Mouse (Mus musculus): ENCODE measurements around the gene Plpp3. TPM values are rescaled to one million over a fixed set of nuclear protein-coding genes. Genes with fewer than 3 reads are reported as not detected.

The Plpp3 gene
- polyA plus RNA-seq, 1 experiment from 2014 or later: 66.4 TPM

DNA sequence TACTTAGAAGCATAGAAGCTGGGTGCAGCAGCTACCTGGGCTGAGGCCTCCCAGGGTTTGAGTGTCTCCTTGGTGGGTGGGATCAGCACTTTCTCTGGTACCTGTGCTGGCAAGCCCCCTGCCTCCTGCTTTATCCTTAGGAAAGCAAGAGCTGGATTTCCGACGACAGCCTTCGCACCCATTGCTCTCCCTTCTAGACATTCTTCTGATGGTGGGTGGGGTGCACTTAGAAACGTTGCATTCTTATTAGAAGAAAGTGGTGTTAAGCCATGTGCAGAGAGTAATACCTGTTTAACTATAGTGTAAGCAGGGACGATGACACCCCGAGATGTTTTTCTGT, 2.4 kb downstream of the Plpp3 start:
- 18% methylated on average over 6 of the region's 6 CpGs for WGBS

GRCm38 (mm10) chr4:105160470-105160869, 3.3 kb downstream of the Plpp3 start:
- no peak overlapping the region for H3K27ac ChIP-seq (replicated peaks)
- H3K4me1 ChIP-seq: peaks cover 41% of the 10 kb centered on the region

More for the DNA sequence above, 2.4 kb downstream of the Plpp3 start:
- Histone ChIP-seq H3K27me3 (no peaks in the 10 kb centered on the region), H3K4me3 (peak overlapping the region; percentile 89), H3K36me3 (peaks cover 10% of the 10 kb centered on the region; the same call in 1 of the 2 replicates), H3K4me2 (replicated peaks) (peak overlapping the region; percentile 72), H3K9ac (replicated peaks) (peak overlapping the region; percentile 93), H3K4me1 (peaks cover 32% of the 10 kb centered on the region), H3K27ac (replicated peaks) (no peak overlapping the region), H3K9me3 (no peaks in the 10 kb centered on the region)
- no peak for ATAC-seq (ENCODE audit: low FRiP score, low read depth)

GRCm38 (mm10) chr4:105162014-105162413, 4.9 kb downstream of the Plpp3 start:
- Histone ChIP-seq H3K4me3 (no peak overlapping the region), H3K27ac (replicated peaks) (no peak overlapping the region), H3K36me3 (peaks cover 10% of the 10 kb centered on the region; the same call in 1 of the 2 replicates), H3K9ac (replicated peaks) (no peak overlapping the region), H3K9me3 (no peaks in the 10 kb centered on the region), H3K27me3 (no peaks in the 10 kb centered on the region), H3K4me1 (peaks cover 42% of the 10 kb centered on the region), H3K4me2 (replicated peaks) (no peak overlapping the region)
- ATAC-seq (ENCODE audit: low FRiP score, low read depth): no peak
- 67% methylated on average over 6 of the region's 6 CpGs for WGBS

More at GRCm38 (mm10) chr4:105160470-105160869, 3.3 kb downstream of the Plpp3 start:
- H3K27me3 ChIP-seq: no peaks in the 10 kb centered on the region
- H3K36me3 ChIP-seq: peaks cover 10% of the 10 kb centered on the region; the same call in 1 of the 2 replicates
- H3K9me3 ChIP-seq: no peaks in the 10 kb centered on the region
- no peak for ATAC-seq (ENCODE audit: low FRiP score, low read depth)
- WGBS: 79% methylated on average over 6 of the region's 6 CpGs
- no peak overlapping the region; the same call in 1 of the 2 replicates for H3K9ac ChIP-seq (replicated peaks)
- H3K4me2 ChIP-seq (replicated peaks): peak overlapping the region; percentile 72
- peak overlapping the region; percentile 89 for H3K4me3 ChIP-seq

- H3K36me3 ChIP-seq: peaks cover 10% of the 10 kb centered on the region; the same call in 1 of the 2 replicates
- no peak for ATAC-seq (ENCODE audit: low FRiP score, low read depth)
- H3K9me3 ChIP-seq: no peaks in the 10 kb centered on the region
- WGBS: 78% methylated on average over 2 of the region's 2 CpGs
- no peak overlapping the region for H3K4me2 ChIP-seq (replicated peaks)
- H3K4me1 ChIP-seq: peaks cover 45% of the 10 kb centered on the region
- no peak overlapping the region for H3K9ac ChIP-seq (replicated peaks)
- no peak overlapping the region for H3K4me3 ChIP-seq
- no peaks in the 10 kb centered on the region for H3K27me3 ChIP-seq
- H3K27ac ChIP-seq (replicated peaks): no peak overlapping the region
These were observed 5.5 kb downstream of the Plpp3 start for GRCm38 (mm10) chr4:105162676-105163075.

DNA sequence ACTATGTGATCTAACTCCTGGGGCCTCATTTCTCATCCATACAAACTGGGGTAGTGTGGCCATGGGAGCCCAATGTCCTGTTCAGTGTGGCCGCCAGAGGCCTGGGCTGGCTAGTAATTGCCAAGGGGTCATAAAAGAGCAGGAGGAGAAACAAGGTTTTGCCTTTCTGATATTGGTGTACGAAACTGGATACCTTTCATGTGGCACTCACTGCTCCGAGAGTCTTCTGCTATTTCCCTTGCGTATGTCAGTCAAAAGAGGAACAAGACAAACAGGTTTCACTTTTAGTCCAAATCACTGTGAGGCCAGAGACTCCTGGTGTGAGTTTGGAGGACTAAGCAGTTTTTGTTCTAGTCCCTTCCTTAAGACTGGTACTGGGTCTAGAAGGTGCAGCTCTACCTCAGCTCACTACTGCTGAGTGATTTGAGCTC, 6.8 kb downstream of the Plpp3 start:
- Histone ChIP-seq H3K27me3 (no peaks in the 10 kb centered on the region), H3K9me3 (no peaks in the 10 kb centered on the region), H3K36me3 (peaks cover 10% of the 10 kb centered on the region; the same call in 1 of the 2 replicates), H3K4me2 (replicated peaks) (no peak overlapping the region), H3K4me3 (no peak overlapping the region), H3K4me1 (peaks cover 59% of the 10 kb centered on the region), H3K27ac (replicated peaks) (no peak overlapping the region), H3K9ac (replicated peaks) (no peak overlapping the region)
- WGBS: 80% methylated on average over 4 of the region's 4 CpGs
- no peak for ATAC-seq (ENCODE audit: low FRiP score, low read depth)

DNA sequence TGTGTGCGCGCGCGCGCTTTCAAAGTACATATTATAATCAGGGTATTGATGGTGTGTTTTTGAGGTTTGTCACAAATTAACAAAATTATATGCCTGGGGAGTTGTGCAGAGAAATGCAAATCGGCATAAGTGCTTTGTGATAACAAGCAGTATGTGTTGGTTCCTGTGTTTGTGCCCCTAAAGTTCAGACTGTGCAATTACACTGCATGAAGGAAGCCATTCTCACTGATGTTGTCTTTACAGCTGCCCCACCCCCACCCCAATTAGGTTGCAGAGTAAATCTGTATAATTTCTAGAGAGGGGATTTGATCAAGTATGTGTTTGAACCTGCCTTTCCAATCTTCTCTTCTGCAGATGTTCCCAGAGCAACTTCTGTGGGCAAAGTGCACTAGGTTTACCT, 7.8 kb downstream of the Plpp3 start:
- no peak overlapping the region for H3K9ac ChIP-seq (replicated peaks)
- H3K4me1 ChIP-seq: peaks cover 62% of the 10 kb centered on the region
- H3K4me3 ChIP-seq: no peak overlapping the region
- ATAC-seq (ENCODE audit: low FRiP score, low read depth): no peak
- no peak overlapping the region for H3K27ac ChIP-seq (replicated peaks)
- no peaks in the 10 kb centered on the region for H3K27me3 ChIP-seq
- WGBS: 91% methylated on average over 6 of the region's 6 CpGs
- no peaks in the 10 kb centered on the region for H3K9me3 ChIP-seq
- peaks cover 10% of the 10 kb centered on the region; the same call in 1 of the 2 replicates for H3K36me3 ChIP-seq
- no peak overlapping the region for H3K4me2 ChIP-seq (replicated peaks)

DNA sequence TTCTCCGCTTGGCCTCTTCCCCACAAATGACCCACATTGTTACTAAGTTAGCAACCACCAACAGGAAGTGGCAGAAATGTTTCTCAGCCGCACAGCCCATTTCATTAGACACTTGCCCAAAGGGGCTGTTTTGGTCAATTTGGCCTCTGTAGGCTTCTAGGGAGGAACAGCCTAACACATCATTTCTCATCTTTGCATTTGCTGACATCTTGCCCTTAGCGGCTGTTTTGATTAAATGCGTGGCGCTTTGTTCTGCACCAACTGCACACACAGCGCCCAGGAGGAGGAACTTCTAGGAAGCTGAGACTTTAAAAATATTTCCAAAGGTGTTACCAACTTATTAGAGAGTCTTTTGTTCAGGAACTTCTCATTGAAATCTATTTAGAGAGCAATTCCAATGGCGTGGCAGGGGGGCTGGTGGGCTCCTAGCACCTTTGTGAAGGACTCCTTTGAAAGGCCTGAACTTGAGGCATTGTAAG, 12.0 kb downstream of the Plpp3 start:
- Histone ChIP-seq H3K4me3 (no peak overlapping the region), H3K4me2 (replicated peaks) (peak overlapping the region; percentile 39), H3K9ac (replicated peaks) (no peak overlapping the region), H3K4me1 (peaks cover 56% of the 10 kb centered on the region), H3K27me3 (no peaks in the 10 kb centered on the region), H3K9me3 (no peaks in the 10 kb centered on the region), H3K36me3 (0 out of 2 replicates have a peak, but pooled peaks cover under 1% of the 10 kb centered on the region), H3K27ac (replicated peaks) (peak overlapping the region; percentile 93)
- ATAC-seq (ENCODE audit: low FRiP score, low read depth): no peak
- 28% methylated on average over 7 of the region's 7 CpGs for WGBS

DNA sequence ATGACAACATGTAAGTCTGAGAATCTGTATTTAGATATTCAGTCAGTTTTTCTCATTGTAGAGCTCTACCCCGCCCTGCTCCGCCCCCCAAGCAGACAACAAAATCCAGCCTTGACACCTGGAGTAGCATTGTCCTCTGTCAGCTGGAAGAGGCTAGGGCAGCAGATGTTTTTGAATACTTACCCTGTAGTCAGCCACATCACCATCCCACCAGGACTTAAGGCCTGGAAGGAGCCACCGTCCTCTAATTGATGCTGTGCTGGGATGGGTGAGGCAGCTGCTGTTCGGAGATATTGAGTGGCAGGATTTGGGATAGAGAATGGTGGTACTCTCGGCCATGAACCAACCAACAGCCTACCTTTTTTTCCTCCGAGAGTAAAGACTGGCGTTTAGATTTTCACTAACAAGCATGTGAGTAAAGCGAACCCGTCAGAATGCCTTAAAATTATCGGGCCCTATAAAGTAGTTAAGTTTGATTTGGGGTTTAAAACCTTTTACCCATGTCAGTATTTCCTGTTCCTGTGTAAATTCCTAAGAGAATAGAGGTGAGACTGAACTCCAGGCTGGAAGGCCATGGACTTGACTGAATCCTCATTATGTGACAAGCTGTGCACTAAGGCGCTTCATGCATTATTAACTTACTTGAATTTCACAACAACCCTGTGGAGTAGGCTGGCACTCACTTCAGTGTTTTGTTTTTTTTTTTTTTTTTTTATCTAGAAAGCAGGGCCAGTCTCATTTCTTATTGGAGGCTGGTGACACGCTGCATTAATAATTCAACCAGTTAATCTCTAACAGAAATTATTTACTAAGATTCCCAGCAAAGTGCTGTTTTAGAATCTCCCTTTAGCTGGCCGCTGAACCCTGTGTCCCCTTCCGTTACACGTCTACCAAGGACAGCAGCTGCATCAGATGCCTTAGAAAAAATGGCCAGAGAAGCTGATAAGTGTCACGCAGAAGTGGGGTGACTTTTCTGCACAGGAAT, 13.0 kb downstream of the Plpp3 start:
- H3K36me3 ChIP-seq: 0 out of 2 replicates have a peak, but pooled peaks cover 2% of the 10 kb centered on the region
- H3K4me3 ChIP-seq: 0 out of 2 replicates have a peak overlapping the region, but pooled peaks have one; percentile 5
- H3K27ac ChIP-seq (replicated peaks): peak overlapping the region; percentile 93
- H3K9me3 ChIP-seq: no peaks in the 10 kb centered on the region
- peak overlapping the region; percentile 39 for H3K4me2 ChIP-seq (replicated peaks)
- peaks cover 55% of the 10 kb centered on the region for H3K4me1 ChIP-seq
- peak; percentile 58 for ATAC-seq (ENCODE audit: low FRiP score, low read depth)
- no peaks in the 10 kb centered on the region for H3K27me3 ChIP-seq
- H3K9ac ChIP-seq (replicated peaks): peak overlapping the region; percentile 37; the same call in 1 of the 2 replicates
- 15% methylated on average over 16 of the region's 16 CpGs for WGBS

DNA sequence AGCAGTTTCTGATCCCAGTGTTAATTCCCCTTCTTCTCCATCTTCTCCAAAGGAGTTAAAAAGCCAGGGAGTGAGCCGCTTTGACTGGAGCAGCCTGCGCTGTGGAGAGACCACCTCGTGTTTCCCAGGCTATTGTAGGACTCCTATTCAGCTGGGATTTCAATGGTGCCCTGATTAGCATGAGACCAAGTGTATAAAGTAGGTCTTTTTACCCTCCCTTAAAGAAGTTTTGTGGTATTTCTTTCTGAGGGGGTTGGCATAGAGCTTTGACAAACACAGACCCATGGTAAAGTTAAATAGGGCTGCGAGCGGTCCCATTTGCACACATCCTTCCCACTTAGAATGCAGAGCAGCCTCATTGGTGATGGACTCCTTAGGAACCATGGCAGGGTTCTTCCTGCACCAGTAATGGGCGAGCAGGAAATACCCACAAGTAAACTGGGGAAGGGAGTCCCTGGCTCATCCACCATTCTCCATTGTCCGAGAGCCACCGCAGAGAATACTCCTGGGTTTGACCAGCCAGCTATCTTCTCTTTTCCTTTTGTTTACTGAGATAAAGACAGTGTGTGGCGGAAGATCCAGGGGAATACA, 13.8 kb downstream of the Plpp3 start:
- Histone ChIP-seq H3K4me1 (peaks cover 58% of the 10 kb centered on the region), H3K27ac (replicated peaks) (peak overlapping the region; percentile 93), H3K4me2 (replicated peaks) (peak overlapping the region; percentile 39), H3K36me3 (0 out of 2 replicates have a peak, but pooled peaks cover 2% of the 10 kb centered on the region), H3K27me3 (no peaks in the 10 kb centered on the region), H3K9me3 (no peaks in the 10 kb centered on the region), H3K9ac (replicated peaks) (peak overlapping the region; percentile 37), H3K4me3 (0 out of 2 replicates have a peak overlapping the region, but pooled peaks have one; percentile 5)
- 10% methylated on average over 9 of the region's 9 CpGs for WGBS
- ATAC-seq (ENCODE audit: low FRiP score, low read depth): peak; percentile 94

- Histone ChIP-seq H3K27ac (replicated peaks) (peak overlapping the region; percentile 93), H3K36me3 (0 out of 2 replicates have a peak, but pooled peaks cover 2% of the 10 kb centered on the region), H3K9ac (replicated peaks) (peak overlapping the region; percentile 37; the same call in 1 of the 2 replicates), H3K4me2 (replicated peaks) (peak overlapping the region; percentile 39), H3K4me3 (0 out of 2 replicates have a peak overlapping the region, but pooled peaks have one; percentile 5), H3K9me3 (no peaks in the 10 kb centered on the region), H3K27me3 (no peaks in the 10 kb centered on the region), H3K4me1 (peaks cover 61% of the 10 kb centered on the region)
- 48% methylated on average over 3 of the region's 3 CpGs for WGBS
- no peak for ATAC-seq (ENCODE audit: low FRiP score, low read depth)
These were observed 14.3 kb downstream of the Plpp3 start for GRCm38 (mm10) chr4:105171432-105171831.

- 0 out of 2 replicates have a peak overlapping the region, but pooled peaks have one; percentile 4 for H3K27ac ChIP-seq (replicated peaks)
- no peak for ATAC-seq (ENCODE audit: low FRiP score, low read depth)
- 0 out of 2 replicates have a peak, but pooled peaks cover 2% of the 10 kb centered on the region for H3K36me3 ChIP-seq
- no peak overlapping the region for H3K4me3 ChIP-seq
- H3K4me2 ChIP-seq (replicated peaks): no peak overlapping the region
- 86% methylated on average over 4 of the region's 4 CpGs for WGBS
- no peaks in the 10 kb centered on the region for H3K9me3 ChIP-seq
- H3K4me1 ChIP-seq: peaks cover 61% of the 10 kb centered on the region
- H3K27me3 ChIP-seq: no peaks in the 10 kb centered on the region
- H3K9ac ChIP-seq (replicated peaks): no peak overlapping the region
These were observed 17.6 kb downstream of the Plpp3 start for GRCm38 (mm10) chr4:105174778-105175177.

All from midbrain, embryonic 12.5 days (tissue).